ENCODE assay signal across 27 mouse cellular contexts in genomic region chr1:67386877-67387276, GRCm38 (mm10).
"Had no signal": no experiment of that assay in that cellular context is flagged by ENCODE, and none has a peak within 500 bp of the region (broad histone marks: within the 10 kb centered on the region; RNA-seq: fewer than 3 reads in every experiment).

No protein-coding gene starts in this region.

- H3K4me3 ChIP-seq: heart, adult 2 months; heart, embryonic 13.5 days; heart, embryonic 15.5 days; hindbrain, embryonic 13.5 days; hindbrain, embryonic 15.5 days; kidney, embryonic 15.5 days; limb, embryonic 13.5 days; limb, embryonic 15.5 days; liver, embryonic 12.5 days had no signal

- H3K36me3 ChIP-seq: heart, embryonic 13.5 days; heart, embryonic 15.5 days; hindbrain, embryonic 13.5 days; hindbrain, embryonic 15.5 days; kidney, embryonic 15.5 days; limb, embryonic 13.5 days; limb, embryonic 15.5 days; liver, embryonic 12.5 days had no signal

- H3K9me3 ChIP-seq: heart, embryonic 13.5 days; heart, embryonic 15.5 days; hindbrain, embryonic 13.5 days; hindbrain, embryonic 15.5 days; kidney, embryonic 15.5 days; limb, embryonic 13.5 days; limb, embryonic 15.5 days; liver, embryonic 12.5 days had no signal

- H3K9ac ChIP-seq: heart, embryonic 13.5 days; heart, embryonic 15.5 days; hindbrain, embryonic 13.5 days; hindbrain, embryonic 15.5 days; kidney, embryonic 15.5 days; limb, embryonic 13.5 days; limb, embryonic 15.5 days; liver, embryonic 12.5 days; liver, embryonic 14.5 days had no signal

- H3K4me2 ChIP-seq: heart, embryonic 11.5 days; heart, embryonic 13.5 days; heart, embryonic 15.5 days; hindbrain, embryonic 13.5 days; hindbrain, embryonic 15.5 days; kidney, embryonic 15.5 days; limb, embryonic 13.5 days; limb, embryonic 15.5 days; liver, embryonic 12.5 days had no signal

- H3K27ac ChIP-seq: heart, adult 2 months; heart, embryonic 13.5 days; heart, embryonic 15.5 days; hindbrain, embryonic 13.5 days; hindbrain, embryonic 15.5 days; hindbrain, postnatal 0 days; kidney, embryonic 15.5 days; kidney, postnatal 0 days; limb, embryonic 13.5 days; limb, embryonic 15.5 days; liver, embryonic 12.5 days; liver, embryonic 14.5 days had no signal

- ATAC-seq: hindbrain, postnatal 0 days; intestine, embryonic 16.5 days; liver, embryonic 12.5 days had no signal

- DNase-seq: gastrocnemius, postnatal 14 days; gastrocnemius, postnatal 36 days; heart, adult 11 months; heart, adult 2 months; heart, postnatal 14 days; heart, postnatal 36 days; kidney, adult 11 months; kidney, adult 2 months; kidney, adult 9 months; kidney, postnatal 14 days; kidney, postnatal 36 days; layer of hippocampus, adult 9-11 months; layer of hippocampus, postnatal 36 days; left cerebral cortex, postnatal 4 days had no signal

- H3K27me3 ChIP-seq: heart, embryonic 13.5 days; heart, embryonic 15.5 days; hindbrain, embryonic 13.5 days; hindbrain, embryonic 15.5 days; kidney, embryonic 15.5 days; limb, embryonic 13.5 days; limb, embryonic 15.5 days; liver, embryonic 12.5 days had no signal

- H3K4me1 ChIP-seq: heart, embryonic 13.5 days; heart, embryonic 15.5 days; hindbrain, embryonic 15.5 days; kidney, embryonic 15.5 days; limb, embryonic 13.5 days; limb, embryonic 15.5 days; liver, embryonic 12.5 days had no signal
